Mouse (Mus musculus): ENCODE results near the gene Tmem204. TPM values are rescaled to one million over a fixed set of nuclear protein-coding genes. Genes with fewer than 3 reads are reported as not detected.
A peak's percentile ranks its signal among the peaks of the same experiment; 100 is the strongest.
"Not testable (repeated sequence)": the region's sequence is repeated elsewhere in the genome, so short reads cannot be mapped to it uniquely, and the experiment has no call there.

Gene Tmem204
- total RNA-seq (2015) (not detected in 2 replicates), total RNA-seq (2017) (not detected in 2 replicates)

DNA sequence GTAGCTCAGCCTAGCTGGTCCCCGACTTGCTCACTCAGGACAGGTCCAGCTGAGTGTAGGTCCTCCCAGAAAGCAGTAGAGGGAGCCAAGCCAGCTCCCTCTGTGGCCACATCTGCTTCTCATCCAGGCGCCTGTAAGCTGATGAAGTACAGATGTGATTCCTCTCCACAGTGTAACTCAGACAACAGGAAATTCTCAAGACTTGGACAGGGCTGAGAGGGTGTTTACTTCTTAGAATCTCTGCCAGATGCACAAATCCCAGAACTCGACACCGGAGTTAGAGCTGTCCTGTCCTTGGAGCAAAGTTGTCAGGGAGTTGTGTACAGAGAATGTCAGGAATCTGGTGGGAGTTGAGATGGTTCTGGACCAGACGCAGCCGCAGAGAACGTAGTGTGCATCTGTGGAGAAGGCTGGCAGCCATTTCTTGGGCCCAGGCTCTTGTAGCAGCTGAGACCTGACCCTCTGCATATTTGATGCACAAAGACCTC, at the start of gene Tmem204:
TSS of gene Tmem204 (minus strand) at position 148 of the 488 bp plus-strand sequence.
- peak; percentile 23; the same call in 1 of the 2 replicates for ATAC-seq (replicated peaks; ENCODE audit: poor library complexity)

DNA sequence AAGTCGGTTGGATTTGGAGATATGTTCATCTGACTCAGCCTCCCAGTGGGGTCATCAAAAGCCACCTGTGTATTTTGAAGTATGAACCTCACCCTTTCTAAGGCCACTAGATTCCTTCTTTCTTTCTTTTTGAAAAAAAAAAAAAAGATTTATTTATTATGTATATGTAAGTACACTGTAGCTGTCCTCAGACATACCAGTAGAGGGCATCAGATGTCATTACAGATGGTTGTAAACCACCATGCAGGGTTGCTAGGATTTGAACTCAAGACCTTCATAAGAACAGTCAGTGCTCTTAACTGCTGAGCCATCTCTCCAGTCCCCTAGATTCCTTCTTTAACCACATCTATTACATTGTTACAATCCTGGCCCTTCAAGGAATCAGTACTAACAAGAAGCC, 46.7 kb upstream of the Tmem204 start:
- ATAC-seq (replicated peaks; ENCODE audit: poor library complexity) = no peak

DNA sequence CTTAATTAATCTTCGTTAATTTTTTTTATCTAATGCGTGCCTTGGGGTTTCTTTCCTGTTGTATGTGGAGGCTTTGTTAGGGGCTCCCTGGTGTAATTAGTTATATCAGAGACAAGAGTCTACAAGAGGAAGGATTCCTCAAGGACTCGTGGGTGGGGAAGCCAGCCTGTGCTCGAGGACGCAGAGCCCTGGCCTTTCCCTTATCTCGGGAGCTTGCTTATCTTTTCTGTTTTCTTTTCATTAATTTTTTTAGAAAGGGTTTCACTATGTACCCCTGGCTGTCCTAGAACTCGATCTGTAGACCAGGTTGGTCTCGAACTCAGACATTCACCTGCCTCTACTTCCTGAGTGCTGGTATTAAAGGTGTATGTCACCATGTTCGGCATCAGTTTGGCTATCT, 44.3 kb upstream of the Tmem204 start:
- peak; percentile 14; the same call in 1 of the 2 replicates for ATAC-seq (replicated peaks; ENCODE audit: poor library complexity)

DNA sequence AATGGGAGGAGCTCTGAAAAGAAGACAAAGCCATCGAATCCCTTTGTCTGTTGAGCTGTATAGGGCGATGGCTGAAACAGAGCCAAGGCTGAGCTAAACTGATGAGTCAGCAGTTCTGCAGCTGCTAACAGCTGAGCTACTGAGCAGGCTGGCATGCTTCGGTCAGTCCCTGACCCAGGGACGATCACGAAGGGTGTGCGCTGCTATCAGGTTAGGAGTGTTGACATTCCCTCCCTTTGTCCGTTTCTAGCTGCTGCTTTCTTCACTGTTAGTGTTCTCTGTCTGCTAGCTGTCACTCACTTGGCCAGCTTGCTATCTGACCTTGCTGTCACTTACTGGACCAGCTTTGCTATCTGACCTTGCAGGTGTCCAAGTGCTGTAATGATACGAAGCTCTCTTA, 43.7 kb upstream of the Tmem204 start:
- ATAC-seq (replicated peaks; ENCODE audit: poor library complexity) = peak; percentile 82

DNA sequence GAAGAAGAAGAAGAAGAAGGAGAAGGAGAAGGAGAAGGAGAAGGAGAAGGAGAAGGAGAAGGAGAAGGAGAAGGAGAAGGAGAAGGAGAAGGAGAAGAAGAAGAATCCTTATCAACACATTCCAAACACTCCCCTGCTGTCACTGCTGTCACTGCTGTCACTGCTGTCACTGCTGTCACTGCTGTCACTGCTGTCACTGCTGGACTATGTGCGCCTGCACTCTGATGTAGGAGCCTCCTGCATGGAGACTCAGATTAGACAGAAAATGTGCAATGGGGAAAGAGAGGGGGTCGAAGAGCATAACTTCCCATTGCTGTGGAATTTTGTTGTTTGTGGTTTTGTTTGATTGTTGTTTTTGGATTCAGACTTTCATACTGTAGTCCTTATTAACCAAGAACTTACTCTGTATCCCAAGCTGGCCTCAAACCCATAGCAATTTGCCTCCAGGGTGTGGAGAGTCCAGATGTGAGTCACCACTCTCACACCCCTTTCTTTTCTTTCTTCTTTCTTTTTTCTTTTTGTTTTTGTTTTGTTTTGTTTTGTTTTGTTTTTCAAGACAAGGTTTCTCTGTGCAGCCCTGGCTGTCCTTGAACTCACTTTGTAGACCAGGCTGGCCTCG, 42.2 kb upstream of the Tmem204 start:
- not testable (repeated sequence) for ATAC-seq (replicated peaks; ENCODE audit: poor library complexity)

DNA sequence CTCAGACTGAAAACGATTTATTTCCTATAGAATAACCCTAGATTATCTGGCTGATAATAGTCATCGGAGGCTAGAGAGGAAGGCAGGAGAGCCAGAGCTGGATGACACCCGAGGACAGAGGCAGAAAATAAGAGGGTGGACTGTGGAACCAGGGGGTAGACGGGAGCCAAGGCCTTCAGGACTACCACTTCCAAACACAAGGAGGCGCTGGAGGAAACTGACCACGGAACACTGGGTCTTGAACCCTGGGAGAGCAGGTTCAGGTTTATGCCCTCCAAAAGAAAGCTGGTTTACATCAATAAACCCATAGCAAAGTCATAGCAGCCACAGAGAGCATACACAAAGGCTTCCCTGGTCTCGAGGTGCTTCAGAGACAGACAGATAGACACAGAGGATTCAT, 40.6 kb upstream of the Tmem204 start:
- peak; percentile 58; the same call in 1 of the 2 replicates for ATAC-seq (replicated peaks; ENCODE audit: poor library complexity)

DNA sequence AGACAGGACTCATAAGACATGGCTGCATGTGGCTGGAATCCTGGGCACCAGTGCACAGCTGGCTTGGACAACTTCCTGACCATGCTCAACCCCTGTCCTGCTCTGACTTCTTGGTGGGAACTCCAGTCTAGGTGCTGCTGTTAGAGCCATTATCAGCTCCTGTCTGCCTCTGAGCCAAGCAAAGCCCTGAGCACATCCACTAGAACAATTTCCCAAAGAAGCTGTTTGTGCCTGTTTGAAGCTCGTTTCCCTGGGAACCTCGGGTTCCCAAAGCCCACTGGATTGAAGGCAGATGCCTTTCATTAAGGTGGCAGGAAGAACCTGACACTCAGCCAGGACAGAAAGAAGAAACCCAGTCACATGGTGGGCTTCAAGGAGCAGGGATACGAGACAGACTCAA, 37.0 kb upstream of the Tmem204 start, which contains the start of gene Ptx4:
TSS of gene Ptx4 (plus strand) at position 355 of the 400 bp plus-strand sequence.
- ATAC-seq (replicated peaks; ENCODE audit: poor library complexity) = no peak

DNA sequence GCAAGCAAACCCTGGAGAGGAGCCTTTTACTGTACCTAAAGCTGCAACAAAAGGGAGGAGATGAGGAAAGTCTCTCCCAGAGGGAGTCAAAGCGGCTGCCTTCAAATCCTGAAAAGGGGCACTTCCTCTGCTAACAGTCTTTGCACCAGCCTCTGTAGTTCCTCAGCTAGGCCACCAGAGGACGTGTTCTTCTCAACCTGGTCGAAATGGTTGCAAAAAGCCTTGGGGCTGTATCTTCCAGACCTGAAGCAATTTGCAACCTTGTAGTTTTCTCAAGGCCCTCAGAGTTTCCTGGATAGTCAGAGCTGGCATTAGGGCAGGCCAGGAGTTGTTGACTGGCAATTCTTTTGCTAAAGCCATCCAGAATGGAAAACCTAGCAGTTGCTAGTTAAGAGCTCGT, 33.9 kb upstream of the Tmem204 start:
- ATAC-seq (replicated peaks; ENCODE audit: poor library complexity) = peak; percentile 43

DNA sequence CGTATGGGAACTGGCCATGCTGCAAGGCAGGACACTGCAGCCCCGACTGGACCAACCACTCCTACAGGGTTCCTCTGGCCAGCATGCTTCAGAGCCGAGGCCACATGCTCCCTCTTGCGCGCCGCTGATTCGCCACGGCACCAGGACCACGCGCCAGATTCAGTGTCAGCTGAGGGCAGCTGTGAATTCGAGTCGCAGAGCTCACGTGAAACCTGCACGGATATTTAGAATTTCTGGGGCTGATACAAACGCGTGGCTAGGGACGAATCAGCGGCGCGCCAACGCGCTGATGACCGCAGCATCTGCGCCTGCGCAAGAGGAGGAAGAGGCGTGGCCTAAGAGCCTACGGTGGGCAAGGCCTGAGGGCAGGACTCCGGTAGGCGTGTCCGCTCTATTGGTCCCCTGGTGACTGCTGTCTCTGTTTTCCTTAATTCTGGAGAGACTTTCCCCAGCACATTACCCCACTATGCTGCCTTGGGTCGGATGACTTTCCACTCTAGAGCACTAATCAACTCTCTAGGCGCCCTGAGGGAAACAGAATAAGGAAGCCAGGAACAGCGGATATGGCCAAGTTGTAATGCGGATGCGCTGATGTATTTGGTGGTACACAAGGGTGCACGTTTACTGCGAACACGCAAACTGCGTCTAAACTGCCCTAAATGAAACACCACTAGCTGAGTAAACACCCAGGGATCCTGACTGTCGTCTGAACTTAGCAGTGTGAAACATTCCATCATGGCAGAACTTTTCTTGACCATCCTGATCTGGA, 32.5 kb upstream of the Tmem204 start, which contains the start of gene Telo2:
TSS of gene Telo2 (minus strand) at position 304 of the 769 bp plus-strand sequence.
- peak; percentile 89 for ATAC-seq (replicated peaks; ENCODE audit: poor library complexity)

DNA sequence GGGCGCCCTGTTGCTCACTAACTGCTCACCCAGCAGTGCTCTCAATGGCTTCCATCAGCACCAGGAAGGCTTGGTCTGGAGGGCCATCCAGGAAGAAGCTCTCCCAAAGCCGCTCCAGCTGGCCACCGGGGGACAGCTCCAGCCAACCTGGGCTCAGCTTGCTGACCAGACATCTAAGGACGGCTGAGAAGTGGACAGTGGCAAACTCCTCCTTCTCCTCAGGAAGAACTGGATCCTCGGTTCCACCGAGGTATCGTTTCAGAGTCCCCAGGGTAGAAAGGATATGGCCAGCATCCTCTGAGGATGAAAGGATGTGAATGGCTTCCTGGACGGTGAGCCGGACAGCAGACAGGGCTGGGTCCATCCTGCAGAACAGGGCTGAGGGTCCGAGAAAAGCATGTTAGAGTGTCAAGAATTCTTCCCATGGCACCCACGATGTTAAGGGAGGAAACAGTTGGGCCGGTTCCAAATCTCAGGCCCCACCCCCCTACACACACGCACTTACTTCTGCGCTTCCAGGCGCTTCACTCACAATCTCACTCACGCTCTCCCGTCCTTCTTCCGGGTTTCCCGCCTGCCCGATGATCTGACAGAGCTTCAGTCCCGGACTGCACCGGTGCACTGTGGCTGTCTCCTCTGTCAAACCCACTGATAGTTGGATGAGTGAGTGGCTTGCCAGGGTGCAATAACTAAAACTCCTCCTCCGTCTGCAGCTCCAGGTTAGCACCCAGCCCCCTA, 31.7 kb upstream of the Tmem204 start:
- peak; percentile 58 for ATAC-seq (replicated peaks; ENCODE audit: poor library complexity)

DNA sequence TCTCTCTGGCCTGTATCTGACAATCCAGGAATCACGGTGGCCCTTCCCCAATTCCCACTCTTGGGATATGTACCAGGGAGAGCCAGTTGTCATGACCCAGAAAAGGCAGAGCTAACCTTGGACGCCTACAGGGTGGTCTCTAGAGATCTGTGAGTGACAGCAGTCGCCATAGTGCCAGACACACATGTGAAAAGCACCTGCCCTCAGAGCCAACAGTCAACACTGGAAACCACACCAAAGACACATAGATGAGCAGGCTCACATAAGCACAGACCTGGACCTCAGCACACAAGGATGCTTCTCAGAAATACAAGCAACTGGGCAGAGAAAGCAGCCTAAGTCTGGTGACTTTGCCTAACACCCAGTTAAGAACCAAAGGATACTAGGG, 29.0 kb upstream of the Tmem204 start:
- no peak for ATAC-seq (replicated peaks; ENCODE audit: poor library complexity)

DNA sequence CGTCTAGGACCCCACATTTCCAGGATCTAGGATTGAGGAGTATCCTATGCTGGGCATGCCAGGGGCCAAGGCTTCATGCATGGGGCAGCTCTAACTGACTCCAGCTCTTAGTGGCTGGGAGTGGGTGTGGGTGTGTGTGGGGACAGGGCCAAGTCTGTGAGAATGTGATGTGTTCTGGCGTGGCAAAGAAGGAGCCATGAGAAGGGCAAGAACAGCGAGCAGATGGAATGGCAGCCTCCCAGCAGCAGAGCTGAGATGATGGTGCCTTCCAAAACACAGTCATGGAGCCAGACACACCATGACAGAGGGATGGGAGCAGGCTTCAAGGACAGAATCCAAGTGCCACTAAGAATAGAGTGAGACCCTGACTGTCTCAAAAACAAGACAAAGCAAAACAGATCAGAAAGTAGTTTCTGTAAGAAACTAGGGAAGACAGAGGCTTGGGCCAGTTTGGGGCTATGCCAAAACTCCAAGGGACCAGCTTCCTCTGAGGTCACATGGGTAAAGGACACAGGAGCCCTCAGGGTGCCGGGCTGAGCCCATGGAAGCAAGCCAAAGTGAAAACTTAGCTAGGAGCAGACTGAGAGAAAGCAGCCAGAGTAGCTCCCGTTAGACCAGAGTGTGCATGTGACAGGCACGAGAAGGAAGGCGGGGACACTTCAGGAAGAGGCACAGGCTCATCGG, 28.5 kb upstream of the Tmem204 start:
- ATAC-seq (replicated peaks; ENCODE audit: poor library complexity) = no peak

DNA sequence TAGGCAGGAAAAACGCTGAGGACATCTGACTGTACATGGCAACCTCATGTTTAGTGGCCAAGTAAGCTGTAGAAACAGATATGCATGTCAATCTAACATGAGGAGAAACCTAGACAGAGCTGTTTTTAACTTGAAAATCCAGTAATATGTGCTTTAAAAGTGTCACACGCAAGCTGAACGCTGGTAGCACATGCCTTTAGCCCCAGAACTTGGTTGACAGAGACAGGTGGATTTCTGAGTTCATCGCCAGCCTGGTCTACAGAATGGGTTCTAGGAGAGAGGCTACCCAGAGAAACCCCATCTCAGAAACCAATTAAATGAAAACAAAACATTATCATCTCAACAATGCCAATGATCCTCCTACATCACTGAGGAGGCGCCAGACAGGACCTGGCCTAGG, 27.8 kb upstream of the Tmem204 start:
- ATAC-seq (replicated peaks; ENCODE audit: poor library complexity) = no peak

DNA sequence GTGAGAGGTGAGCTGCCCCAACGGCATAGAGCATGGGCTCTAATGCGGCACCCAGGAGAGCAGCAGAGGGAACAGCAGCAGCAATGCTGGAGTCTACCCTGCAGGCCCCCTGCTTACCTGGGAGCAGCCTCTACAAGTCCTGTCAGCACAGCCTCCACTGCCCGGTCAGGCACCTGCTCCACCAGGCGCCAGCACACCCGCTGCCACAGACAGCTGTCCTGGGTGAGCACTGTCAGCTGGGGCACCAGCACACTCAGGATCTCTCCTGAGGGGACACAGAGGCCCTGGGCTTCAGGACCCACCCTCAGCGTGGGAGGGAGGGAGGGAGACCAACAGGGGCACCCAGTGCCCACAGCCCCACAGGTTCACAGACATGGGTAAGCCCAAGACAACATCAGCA, 27.2 kb upstream of the Tmem204 start:
- ATAC-seq (replicated peaks; ENCODE audit: poor library complexity) = no peak

DNA sequence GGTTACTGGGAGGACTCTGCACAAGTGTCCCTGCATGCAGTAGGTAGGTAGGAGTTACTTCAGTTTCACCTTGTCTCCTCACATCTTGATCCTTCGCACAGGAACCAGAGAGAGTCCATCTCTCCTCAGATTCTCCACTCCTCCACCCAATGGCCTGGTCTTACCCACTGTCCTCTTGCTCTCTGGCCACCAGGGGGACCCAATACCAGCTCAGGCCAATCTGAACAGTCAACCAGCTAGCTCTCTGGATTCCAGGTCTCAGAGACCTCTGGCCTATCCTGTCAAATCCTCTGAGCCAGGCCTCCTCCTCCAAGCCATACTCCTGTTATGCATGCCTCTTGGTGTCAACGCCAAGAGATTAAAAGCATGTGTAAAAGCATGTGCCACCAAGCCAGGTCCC, 26.2 kb upstream of the Tmem204 start:
- ATAC-seq (replicated peaks; ENCODE audit: poor library complexity) = peak; percentile 81

DNA sequence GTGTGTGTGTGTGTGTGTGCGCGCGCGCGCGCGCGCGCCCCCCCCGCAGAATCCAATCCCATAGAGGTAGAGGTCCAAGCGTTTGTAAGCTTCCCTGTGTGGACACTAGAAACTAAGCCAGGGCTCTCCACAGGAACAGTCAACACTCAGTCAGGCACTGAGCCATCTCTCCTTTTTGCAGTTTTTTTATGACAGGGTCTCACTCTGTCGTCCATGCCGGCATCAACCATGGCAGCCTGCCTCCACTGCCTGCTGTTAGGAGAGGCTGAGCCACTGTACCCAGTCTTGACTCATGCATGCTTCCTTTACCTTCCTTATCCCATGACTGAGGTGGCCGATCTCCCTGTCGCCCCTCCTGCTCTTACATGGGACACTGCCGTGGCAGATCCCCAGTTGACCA, 24.4 kb upstream of the Tmem204 start:
- ATAC-seq (replicated peaks; ENCODE audit: poor library complexity) = no peak

DNA sequence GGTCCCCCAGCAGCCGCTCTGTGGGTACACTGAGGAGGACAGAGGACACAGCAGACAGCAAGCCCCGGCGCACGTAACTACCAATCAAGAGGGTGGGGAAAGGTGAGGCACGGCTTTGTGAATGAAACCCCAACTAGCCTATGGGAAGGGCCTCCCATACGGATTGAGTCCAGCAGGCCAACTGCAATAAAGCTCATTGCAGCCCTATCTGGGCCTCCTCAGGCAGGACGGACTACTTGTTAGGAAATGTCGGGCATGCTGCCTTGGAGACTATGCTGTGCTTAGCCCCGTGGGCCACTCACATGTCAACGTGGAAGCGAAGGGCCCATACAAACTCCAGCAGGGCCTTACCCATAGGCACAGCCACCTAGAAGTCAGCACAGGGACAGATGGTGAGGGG, 17.9 kb upstream of the Tmem204 start:
- ATAC-seq (replicated peaks; ENCODE audit: poor library complexity) = no peak

DNA sequence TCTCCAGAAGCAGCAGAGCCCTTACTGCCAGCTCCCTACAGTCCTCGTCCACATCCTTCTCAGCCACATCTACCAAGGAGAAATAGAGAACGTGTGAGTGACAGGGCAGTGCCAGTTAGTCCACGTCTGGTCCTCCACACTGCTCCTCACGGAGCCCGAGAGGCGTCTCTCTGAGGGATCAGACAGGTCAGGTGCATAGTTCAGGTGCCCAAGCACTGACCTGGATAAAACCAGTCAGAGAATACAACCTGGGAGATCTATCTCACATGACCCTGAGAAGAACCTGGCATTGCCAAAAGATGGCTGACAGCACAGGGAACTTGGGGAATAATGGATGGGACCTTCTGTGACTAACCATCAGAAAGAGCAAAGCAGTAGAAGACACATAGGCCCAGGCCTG, 16.7 kb upstream of the Tmem204 start:
- ATAC-seq (replicated peaks; ENCODE audit: poor library complexity) = no peak

DNA sequence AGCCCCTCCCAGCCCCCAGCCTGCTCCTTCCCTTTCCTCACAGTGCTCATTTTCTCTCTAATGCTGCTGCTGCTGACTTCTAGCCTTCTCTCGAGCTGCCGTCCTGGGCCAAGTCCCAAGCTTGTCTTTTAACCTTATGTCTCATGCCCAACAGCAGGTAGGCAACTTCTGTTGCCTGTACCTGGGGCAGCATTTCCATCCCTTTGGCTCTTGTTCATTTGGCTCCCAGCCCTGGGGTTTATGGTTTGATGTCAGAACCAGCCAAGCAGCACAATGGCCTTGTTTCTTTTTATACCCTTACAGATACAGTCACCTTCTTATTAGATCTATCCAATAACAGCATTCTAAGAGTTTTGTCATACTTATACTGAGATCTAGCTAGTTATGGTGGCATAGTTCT, 12.8 kb upstream of the Tmem204 start:
- no peak for ATAC-seq (replicated peaks; ENCODE audit: poor library complexity)

DNA sequence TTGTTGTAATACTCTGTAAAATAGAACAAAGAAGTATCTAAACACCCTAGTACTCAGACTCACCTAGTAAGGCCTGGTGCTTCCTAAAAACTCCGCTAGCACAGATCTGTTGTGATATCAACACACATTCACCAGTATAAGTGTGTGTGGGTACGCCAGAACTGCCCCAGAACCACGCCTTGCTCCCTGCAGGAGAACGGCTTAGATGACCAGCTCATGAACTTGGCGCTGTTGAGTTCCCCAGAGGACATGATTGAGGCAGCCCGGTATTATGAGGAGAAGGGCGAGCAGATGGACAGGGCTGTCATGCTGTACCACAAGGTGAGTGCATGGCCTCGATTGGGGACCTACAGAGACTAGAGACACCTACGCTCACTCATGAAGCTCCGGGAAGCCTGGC, 7.1 kb upstream of the Tmem204 start:
- no peak for ATAC-seq (replicated peaks; ENCODE audit: poor library complexity)

DNA sequence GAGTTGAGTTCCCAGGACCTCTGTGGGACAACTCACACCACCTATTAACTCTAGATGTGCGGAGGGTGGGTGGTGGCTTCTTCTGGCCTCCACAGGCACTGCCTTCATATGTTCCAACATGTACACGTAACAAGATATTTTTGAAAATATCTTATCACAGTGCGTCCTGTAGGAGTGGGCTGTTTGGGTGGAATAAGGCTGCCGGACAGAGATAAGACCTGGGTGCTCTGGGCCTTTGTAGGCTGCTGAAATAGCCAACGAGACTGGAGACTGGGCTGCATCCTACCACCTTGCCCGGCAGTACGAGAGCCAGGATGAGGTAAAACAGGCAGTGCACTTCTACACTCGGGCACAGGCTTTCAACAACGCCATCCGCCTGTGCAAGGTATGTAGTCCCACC, 5.8 kb upstream of the Tmem204 start:
- ATAC-seq (replicated peaks; ENCODE audit: poor library complexity) = peak; percentile 85

All from megakaryocyte progenitor cell, adult 5-6 weeks (primary cell).